Mouse (Mus musculus): ENCODE results near the gene Nr3c2.

DNA sequence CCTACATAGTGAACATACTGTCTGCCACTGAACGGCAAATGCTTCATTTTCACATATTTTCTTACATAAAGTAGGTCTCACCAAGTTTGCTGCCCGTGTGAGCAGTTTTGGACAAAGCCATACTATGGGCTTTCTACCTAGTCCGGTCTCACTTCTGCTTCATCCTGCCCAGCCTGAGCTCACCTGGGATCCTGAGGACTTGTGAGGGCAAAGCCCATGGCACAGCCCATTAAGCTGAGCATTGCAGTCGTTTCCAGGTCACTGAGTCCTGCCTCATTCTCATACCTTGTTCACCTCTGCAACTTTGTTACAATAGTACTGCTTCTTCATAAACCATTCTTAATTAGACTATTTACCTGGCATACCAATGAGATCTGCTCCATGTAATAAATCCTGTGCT, 276.2 kb downstream of the Nr3c2 start:
- TF ChIP-seq CTCF (IDR thresholded peaks at IDR 0.05; ENCODE audit: low read depth, low read length) (no peak), POLR2A (IDR thresholded peaks at IDR 0.05; ENCODE audit: insufficient read depth, low read length) (no peak)
